Mouse (Mus musculus): ENCODE measurements at regions not wholly inside any gene's neighbourhood (a gene's known extent, or its start where the extent isn't known, plus 50 kb on each side); places are given as distances from the start of the nearest gene placed in this dataset.

- no peak for TF ChIP-seq POLR2A (IDR thresholded peaks at IDR 0.05; ENCODE audit: control insufficient read depth, extremely low read depth, insufficient read depth, low read length, poor library complexity)
- TF ChIP-seq CTCF (IDR thresholded peaks at IDR 0.05; ENCODE audit: borderline replicate concordance, control insufficient read depth, extremely low read depth, insufficient read depth, low read length, poor library complexity): no peak
Measured at GRCm38 (mm10) chr7:114362166-114362565, 52.9 kb upstream of the Pde3b start.
